Mouse (Mus musculus): Measurements from ENCODE around the gene Rps6ka3.

Rps6ka3 gene

DNA sequence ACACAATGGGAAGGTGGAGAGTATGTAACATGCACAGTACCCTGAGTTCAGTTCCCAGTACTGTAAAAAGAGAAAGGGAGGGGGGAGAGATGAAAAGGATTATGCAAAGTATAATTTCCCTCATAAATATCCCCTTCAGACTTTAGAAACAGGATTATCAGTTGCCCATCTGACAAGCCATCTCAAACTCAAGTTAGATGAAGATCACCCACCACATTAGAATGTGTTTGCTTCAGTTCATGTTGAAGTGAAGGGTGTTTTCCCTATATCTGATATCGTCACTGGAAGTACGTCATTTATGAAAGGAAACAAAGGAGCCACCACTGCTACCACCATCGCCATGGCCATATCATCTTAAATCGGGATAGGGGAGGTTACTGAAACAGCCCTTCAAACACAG, at the start of gene Rps6ka3:
Rps6ka3 (plus strand) TSS at position 301 of the 400 bp plus-strand sequence.
- DNase-seq (ENCODE audit: low read depth, low spot score): no peak

DNA sequence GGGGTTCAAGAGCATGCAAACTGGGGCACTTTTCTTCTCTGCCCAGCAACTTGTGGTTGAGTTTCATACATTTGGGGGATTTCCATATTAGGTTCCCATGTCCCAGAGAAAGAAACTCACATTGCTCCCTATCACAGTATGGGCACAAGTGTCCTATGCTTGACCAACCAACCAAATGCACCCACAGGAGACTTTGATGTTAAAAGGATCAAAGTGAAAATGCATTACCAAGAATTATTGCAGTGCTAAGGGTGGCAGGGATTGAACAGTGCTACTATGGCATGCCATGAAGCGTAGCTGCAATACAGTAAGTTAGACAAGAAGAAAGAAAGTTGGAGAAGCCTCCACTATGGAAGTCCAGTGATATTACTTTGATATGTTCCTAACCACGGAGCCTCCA, 40.9 kb upstream of the Rps6ka3 start:
- DNase-seq (ENCODE audit: low read depth, low spot score): no peak

DNA sequence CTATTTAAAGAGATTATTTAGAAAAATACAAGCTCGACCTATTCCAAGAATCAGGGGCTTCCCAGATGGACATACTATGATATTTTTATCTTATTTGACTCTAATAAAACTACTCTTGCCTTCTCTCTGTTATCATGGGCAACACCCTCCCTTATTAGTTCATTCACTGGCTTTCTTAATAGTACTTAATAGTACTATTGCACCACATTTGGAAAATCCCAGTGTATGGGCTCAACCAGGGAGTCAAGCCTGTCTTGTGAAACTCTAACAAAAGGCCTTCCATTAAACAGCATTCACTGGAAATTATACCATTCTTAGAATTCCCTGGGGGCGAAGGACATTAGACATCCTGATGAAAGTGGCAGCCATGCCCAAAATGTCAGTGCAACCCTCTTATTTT, 38.5 kb upstream of the Rps6ka3 start:
- DNase-seq (ENCODE audit: low read depth, low spot score): no peak

DNA sequence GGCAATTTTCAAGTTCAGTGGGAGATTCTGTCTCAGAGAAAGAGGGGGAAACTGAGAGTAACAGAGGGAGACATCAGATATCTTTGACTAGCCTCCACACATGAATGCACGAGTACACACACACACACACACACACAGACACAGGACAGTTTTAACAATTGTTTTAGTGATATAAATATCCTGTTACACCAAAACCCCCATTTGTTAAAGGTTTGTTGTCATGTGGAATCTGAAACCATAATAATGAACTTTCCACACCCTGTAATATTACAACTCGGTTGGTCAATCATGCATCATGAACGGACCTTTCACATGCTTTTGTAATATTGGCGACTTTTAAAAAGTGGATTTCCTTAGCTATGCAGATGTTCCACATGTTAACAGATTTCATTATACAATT, 18.5 kb upstream of the Rps6ka3 start:
- DNase-seq (ENCODE audit: low read depth, low spot score): no peak

DNA sequence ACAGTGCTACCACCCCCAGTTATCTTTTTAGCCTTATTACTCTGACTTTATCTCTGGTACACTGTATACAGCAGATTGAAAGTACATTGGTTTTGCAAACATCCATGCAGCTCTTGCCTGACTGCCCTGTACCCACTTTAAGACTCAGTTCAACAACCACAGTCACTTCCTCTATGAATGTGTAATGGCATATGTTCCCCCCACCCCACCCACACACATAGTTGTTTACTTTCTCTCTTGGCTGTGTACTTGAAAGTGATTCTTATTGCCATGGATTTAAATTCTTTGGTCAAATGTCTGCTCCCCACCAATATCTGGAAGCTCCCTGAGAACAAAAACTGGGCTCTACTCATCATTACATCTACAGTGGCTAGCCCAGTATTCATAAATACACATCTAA, 10.6 kb upstream of the Rps6ka3 start:
- DNase-seq (ENCODE audit: low read depth, low spot score): no peak

DNA sequence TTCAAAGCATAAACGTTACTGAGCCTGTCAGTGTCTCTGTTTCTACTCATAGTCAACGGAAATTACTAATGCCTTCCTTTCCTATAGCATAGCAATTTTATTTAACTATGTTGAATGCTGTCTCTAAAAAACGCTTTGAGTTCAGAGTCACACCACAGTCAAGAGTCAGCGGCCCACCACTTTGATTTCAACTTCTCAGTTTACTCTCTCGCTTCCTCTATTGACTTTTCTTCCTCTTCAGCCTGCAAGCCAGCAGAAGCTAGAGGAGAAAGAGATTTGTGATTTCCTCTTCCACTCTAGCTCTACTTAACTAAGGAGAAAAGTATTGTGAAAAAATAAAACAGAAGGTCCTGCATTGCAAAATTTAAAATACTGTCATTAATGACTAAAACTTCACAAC, 10.0 kb upstream of the Rps6ka3 start:
- DNase-seq (ENCODE audit: low read depth, low spot score): no peak

DNA sequence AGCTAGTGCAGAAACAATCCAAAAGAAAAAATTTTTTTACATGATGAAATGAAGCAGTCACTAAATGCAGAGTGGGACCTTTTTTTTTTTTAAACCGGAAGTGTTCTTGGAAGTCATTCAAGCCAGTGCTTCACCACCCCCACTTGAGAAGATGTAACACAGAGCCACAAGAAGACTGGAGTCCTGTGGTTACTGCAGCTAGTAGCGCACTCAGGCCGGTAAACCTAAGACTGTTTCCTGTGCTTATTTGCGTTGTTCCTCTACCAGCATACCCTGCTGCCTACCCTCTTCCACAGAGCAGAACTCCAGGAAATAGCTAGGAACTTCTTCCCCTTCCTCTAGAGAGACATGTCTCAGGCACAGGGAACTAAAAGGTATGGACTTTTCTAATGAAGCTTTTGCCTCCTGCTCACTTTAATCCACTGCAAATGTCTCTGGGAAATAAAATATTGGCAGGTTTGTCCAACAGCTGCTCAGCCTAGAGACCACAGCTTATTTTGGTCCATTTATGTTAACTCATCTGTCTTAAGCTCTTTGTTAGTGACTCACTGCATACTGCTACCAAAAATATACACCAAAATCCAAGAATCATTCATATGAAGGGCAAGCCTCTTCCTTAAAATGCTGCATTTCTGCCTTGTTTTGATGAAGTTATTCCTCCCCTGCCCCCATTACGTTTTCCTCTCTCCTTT, 931 bp downstream of the Rps6ka3 start:
- DNase-seq (ENCODE audit: low read depth, low spot score): no peak

DNA sequence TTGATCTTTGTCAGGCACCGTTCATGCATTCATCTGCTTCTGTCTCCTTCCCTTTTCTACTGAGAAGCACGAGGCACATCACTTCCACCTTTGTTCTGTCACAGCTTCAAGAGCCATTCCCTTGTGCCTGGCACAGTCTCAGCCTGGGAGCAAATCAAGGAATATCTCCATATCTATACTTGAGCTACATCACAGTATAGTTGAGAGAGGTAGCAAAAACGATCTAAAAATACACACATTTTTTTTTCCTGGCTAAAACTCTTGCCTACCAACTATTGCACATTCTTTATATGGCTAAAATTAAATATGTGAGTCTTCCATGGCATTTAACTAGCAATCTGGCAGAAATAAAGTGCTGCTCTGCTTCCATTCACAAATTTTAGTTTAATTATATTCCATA, 5.1 kb downstream of the Rps6ka3 start:
- DNase-seq (ENCODE audit: low read depth, low spot score): no peak

DNA sequence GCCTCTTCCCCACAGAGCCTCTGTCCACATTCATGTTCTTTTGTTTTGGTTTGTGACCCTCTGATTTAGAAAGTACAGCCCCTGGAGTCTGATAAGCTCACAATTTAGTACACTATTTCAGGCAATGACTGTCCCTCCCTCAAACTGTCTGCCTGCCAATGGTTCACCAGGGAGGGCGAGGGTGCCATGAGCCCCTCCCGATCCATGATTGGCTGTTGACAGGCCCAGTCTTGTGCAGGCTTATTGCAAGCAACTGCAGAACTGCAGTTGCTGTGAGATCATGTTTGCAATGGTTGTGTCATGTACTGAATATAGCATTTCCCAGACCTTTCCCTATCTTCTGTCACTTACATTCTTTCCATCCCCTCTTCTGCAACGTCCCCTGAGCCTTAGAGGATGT, 12.4 kb downstream of the Rps6ka3 start:
- peak; percentile 32 for DNase-seq (ENCODE audit: low read depth, low spot score)

DNA sequence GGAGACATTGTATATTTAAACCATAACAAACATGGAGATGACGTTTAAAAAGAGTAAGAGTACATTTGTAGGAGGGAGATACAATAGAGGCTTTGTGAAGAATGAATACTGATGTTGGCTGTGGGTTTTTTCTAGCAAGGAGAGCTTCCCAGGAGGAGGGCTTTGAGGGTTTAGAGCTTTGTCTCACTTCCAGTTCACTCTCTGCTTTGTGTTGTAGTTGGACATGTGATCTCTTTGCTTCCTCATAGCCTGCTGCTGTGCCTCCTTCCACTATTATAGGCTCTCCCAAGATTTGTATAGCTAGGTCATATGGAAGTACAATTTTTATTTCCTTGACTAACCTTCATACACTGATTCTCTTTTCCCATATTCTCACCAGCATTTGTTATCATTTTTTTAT, 27.2 kb downstream of the Rps6ka3 start:
- no peak for DNase-seq (ENCODE audit: low read depth, low spot score)

DNA sequence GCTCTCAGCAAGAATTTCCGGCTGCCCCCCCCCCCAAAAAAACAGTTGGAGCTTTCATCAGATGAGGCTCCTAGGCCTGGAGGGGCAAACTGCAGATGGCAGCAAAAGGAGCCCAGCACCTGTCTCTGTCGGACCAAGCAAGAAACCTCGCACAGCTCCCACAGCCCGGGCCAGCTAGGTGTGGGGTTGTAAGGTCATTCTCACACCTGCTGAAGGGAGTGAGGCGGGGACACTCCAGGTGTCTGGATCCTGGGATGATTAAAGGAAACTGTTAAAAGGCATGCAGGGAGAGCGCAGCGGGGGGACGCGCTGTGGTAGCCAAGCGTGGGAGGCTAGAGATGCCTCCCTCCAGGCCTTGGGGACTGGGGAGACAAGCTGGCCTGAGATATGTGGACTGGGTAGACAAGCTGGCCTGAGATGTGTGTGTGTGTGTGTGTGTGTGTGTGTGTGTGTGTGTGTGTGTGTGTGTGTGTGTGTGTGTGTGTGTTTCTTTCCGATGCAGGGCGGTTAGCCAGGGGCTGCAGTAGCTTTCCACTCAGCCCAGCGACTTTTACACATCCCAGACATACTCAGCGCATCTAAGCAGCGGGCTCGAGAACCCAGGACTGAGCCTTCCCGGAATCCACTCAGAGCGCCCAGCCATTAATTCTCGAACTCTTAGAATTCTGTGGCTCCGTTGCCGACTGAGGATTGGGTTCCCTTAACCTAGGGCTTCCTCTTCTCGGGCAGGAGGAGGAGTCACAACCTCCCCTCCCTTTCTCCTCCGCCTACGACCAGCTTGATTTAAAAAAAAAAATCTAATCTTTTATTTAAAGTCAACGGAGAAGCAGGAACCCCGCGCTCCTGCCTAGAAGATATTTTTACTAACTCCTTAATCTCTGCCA, 44.1 kb downstream of the Rps6ka3 start:
- DNase-seq (ENCODE audit: low read depth, low spot score): peak; percentile 46

DNA sequence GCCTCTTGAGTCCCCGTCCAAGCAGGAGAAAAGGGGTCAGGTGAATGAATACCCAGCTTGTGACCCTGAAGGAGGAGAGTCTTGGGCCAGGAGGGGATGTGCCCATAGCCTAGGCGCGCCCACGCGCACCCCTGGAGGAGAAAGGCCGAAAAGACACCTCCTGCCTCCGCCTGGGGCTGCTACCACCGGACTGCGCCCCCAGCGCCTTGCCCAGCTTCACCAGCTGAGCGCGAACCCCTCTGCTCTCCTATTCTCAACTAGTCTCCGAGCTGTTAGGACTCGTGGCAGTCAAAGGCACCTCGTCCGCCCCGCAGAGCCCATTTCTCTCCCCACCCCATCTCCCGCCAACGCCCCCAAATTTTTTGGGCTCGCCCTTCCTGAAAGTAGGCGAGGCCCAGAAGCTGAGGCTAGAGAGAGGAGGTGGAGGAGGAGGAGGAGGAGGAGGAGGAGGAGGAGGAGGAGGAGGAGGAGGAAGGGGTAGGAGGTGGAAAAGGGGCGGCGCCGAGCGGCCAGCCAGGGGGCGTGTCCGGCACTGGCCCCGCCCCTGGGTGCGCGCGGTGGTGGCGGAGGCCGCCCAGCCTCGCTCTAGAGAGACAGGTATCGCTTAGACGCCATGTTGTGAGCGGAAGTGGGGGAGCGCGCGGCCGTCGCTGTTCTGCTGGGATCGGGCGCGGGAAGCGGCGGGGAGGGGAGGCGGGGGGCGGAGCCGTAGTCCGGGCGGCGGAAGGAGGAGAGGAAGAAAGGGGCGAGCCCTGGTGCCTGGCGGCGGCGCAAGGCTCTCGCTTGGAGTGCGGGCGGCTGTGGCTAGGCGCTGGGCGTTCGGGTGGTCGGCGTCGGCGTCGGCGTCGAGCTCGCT, 45.2 kb downstream of the Rps6ka3 start:
- DNase-seq (ENCODE audit: low read depth, low spot score): peak; percentile 90

DNA sequence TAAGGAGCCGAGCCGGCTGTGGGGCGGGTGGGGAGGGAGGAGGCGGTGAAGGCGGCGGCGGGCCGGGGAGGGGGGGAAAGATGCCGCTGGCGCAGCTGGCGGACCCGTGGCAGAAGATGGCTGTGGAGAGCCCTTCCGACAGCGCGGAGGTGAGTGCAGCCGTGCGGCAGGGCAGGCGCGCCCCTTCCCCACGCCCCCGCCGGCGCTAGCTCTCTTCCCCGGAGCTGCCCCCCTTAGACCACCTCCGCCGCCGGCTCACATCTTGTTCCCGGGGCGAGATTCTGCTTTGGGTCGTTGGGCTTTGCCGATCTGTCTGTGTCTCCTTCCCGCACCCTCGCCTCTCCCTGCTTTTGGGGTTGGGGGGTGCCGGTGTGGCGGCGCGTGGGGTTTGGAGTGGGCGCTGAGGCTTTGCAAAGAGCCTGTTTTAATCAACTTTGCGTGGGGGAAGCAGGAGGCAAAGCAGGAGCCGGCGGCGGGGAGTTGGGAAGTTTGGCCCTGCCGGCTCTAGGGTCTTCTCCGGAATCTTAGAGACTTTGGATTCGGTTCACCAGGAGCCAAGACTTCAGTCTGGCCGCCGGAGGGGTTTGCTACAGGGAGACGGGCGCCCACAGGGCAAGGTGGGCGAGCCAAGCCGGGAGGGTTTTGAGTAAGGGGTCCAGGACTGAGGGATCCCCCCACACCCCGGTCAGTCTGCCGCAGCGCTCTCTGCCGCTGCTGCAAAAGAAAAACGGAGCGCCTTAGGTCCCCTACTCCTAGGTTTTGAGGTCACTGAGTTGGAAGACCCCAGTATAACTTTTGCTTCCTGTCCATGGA, 46.1 kb downstream of the Rps6ka3 start:
- DNase-seq (ENCODE audit: low read depth, low spot score): no peak

DNA sequence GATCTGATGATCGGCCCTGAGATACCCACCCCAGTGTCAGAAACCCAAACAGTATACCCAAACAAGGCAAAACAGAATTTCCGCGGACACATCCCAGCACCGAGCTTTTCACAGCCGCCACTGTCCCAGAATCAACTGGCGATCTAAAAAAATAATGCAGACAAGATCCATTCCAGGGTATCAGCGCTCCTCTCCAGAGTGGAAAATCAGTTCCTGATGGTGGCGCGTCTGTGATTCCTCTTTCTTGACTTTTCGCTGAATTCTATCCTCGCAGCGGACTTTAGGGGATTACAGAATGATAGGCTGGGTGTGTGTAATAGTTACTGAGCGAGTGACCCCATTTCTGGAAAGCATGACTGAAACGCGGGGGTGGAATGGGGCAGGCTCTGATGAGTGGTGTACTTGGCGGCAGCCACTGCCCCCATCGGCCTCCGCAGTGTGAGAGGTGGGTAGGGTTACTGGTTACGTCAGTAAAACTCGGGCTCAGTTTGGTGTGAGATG, 46.9 kb downstream of the Rps6ka3 start:
- peak; percentile 78 for DNase-seq (ENCODE audit: low read depth, low spot score)

DNA sequence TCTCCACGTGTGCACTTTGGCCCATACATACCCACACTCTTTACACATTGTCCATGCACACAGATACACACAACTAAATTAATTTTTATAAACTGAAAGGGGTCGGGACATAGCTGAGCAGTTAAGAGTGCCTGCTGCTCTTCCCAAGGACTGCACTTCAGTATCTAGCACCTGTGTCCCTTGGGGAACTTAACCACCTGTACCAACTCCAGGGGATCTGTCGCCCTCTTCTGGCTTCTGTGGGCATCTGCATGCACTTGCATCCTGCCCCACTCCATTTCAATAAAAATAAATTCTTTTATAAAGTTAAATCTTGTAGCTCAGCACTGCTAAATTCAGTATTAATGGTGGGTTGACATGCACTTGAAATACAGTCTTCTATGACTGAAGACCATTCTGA, 54.6 kb downstream of the Rps6ka3 start:
- DNase-seq (ENCODE audit: low read depth, low spot score): no peak

DNA sequence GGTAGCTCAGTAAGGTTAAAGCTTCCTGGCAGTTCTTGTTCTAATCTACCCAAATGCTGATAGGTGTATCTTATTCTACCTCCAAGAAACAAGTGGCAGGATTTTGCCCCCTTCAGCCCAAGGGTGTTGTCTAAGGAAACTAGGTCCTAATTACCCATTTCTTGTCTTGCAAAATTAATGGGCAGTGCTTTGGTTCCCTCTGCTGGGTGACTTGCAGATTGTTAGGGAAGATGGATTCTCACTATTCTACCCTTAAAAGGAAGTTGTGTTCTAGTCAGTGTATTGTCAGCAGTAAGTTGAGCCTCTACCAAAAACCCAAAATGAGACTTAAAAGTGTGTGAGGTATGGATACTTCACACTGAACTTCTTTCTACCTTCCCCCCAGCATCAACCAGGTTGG, 59.0 kb downstream of the Rps6ka3 start:
- no peak for DNase-seq (ENCODE audit: low read depth, low spot score)

DNA sequence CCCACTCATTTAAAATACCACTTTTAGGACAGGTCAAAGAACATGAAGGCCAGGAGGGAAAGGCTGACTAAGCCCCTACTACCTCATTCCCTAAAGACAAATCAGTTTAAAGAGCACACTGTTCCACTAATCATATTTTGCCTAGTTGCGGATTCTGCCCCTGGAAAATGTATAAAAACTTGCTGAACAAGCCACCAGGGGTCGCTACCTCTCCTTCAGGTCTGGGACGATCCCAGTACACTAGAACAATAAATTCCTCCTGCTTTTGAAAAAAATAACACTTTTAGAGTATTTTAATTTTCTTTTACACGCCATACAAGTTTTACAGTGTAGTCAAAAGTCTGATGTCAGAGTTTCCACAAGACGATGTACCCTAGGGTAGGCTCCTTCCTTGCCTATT, 76.7 kb downstream of the Rps6ka3 start:
- no peak for DNase-seq (ENCODE audit: low read depth, low spot score)

DNA sequence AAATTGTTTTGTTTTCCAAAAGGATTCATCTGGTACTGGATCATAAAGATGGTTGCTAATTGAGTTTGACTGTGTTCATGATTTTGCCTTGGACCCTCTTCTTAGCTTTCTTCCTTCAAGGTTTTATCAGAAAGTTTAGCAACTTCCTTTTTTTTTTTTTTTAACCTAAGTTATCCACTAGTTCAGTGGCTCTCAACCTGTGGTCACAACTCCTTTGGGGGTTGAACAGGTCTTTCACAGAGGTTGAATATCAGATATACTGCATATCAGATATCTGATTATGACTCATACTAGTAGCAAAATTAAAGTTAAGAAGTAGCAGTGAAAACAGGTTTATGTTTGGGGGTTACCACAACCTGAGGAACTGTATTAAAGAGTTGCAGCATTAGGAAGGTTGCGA, 85.8 kb downstream of the Rps6ka3 start:
- DNase-seq (ENCODE audit: low read depth, low spot score): no peak

DNA sequence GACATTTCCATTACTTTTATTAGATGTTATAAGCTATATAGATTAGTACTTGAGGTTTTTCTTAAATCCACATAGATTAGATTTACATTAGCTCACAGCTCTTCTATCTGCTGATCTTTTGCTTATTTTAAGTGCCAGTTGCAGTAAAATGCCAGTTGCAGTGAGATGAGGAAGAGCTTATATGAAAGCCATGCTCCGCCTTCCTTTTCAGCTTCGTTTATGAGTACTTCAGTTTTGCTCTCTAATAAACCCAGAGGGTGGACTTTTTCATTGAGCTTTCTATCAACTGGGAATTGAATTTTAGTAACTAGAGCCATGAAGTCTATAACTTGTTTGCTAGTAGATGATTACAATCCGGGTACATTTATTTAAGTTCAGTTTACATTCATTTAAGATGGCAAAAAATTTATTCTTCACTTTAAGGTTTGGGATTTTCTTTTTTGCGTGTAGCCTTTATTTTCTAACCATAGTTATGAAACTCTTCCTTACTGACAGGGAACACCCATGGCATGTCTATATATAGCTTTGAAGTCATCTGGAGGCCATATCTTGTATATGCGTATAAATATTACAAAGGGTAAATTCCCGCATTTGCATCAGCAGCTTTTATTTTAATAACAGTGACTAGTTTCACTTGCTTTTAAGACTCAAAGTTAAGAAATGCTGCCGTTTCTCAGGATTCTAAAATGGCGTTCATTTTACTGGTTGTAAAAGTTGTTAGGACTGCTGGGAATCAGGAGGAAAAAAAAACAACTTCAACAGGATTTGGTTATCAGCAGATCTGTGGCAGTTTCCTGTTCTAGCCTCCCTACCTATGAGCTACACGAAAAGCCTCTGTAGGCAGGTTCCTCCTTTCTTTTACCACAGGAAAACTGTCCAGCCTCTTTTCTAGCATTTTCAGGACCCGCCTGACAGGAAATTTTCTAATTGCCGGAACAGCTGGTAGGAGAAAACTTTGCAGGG, 92.5 kb downstream of the Rps6ka3 start:
- DNase-seq (ENCODE audit: low read depth, low spot score): peak; percentile 11

DNA sequence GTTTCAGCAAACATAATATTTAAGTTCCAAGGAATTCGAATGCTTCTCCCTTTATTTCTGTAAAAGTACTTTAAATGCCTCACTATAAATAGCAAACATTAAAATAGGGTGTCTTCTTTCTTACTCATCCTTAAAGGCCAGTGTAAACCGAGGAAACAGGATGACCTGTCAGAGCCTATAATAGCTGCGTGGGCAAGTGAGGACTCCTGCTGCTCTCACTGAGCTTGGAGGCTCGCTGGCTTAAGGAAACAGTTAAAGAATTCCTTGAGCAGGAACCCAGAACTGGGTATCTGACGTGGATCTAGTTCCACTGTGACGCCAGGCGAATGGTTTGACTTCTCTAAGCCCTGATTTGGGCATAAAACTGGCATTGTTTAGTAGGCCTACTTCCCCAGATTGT, 105.2 kb downstream of the Rps6ka3 start:
- peak; percentile 2 for DNase-seq (ENCODE audit: low read depth, low spot score)
